Mouse (Mus musculus) lung, embryonic 14.5 days (tissue): ENCODE measurements at regions not wholly inside any gene's neighbourhood (a gene's known extent, or its start where the extent isn't known, plus 50 kb on each side); places are given as distances from the start of the nearest gene placed in this dataset.

ENCODE experiments used
- ATAC-seq: fragments of 200-750 bp; cut with Nextera tagmentation; 2 replicates; pipeline ENCODE4 v1.8.0; 2017; ENCODE audit warnings: mild to moderate bottlenecking, moderate TSS enrichment, moderate library complexity; ENCODE audit not compliant: insufficient read depth
- DNase-seq: peaks from one replicate; pipeline ENCODE4 v3.0.0-alpha.2; 2015
- H3K27ac ChIP-seq: fragments of 300-500 bp; sonication (generic); 2 replicates; pipeline ENCODE4 v1.5.1; 2014; ENCODE audit warnings: low read depth, mild to moderate bottlenecking, moderate library complexity
- H3K27me3 ChIP-seq: fragments of 300-500 bp; sonication (generic); 2 replicates; pipeline ENCODE4 v1.6.1; 2014; ENCODE audit warnings: low read length, control low read depth; ENCODE audit not compliant: insufficient read depth
- H3K36me3 ChIP-seq: fragments of 300-500 bp; sonication (generic); 2 replicates; pipeline ENCODE4 v1.6.1; 2014; ENCODE audit warnings: control low read depth; ENCODE audit not compliant: insufficient read depth
- H3K4me1 ChIP-seq: fragments of 300-500 bp; sonication (generic); 2 replicates; pipeline ENCODE4 v1.6.1; 2014; ENCODE audit warnings: antibody characterized with exemption, control low read depth; ENCODE audit not compliant: insufficient read depth
- H3K4me2 ChIP-seq: fragments of 300-500 bp; sonication (generic); 2 replicates; pipeline ENCODE4 v1.6.1; 2014; ENCODE audit warnings: mild to moderate bottlenecking
- H3K4me3 ChIP-seq: fragments of 300-500 bp; sonication (generic); 2 replicates; pipeline ENCODE4 v1.5.1; 2014; ENCODE audit warnings: low read depth, low read length
- H3K9ac ChIP-seq: fragments of 300-500 bp; sonication (generic); 2 replicates; pipeline ENCODE4 v1.6.1; 2014
- H3K9me3 ChIP-seq: fragments of 300-500 bp; sonication (generic); 2 replicates; pipeline ENCODE4 v1.6.1; 2016; ENCODE audit warnings: low read depth, low read length, control low read depth
- CTCF ChIP-seq: IDR thresholded peaks from 2 replicates; pipeline ENCODE4 v1.5.1; 2016; ENCODE audit warnings: antibody characterized with exemption, low read depth
- WGBS: fragments of 180-500 bp; shearing (Covaris S2); extraction: QIAGEN DNeasy Blood & Tissue Kit; methylation state at CpG from one replicate; pipeline ENCODE4 v1.1.7; 2014; 5-methylcytosine and 5-hydroxymethylcytosine counted together

- no peak for TF ChIP-seq CTCF
- Histone ChIP-seq H3K27ac (no peak overlapping the region), H3K4me3 (no peak overlapping the region), H3K9me3 (no peaks in the 10 kb centered on the region), H3K4me2 (no peak overlapping the region), H3K4me1 (peaks cover 16% of the 10 kb centered on the region), H3K36me3 (no peaks in the 10 kb centered on the region), H3K9ac (no peak overlapping the region), H3K27me3 (no peaks in the 10 kb centered on the region)
- DNase-seq (no peak), ATAC-seq (no peak)
- 89% methylated on average over 3 of the region's 3 CpGs for WGBS
Measured at GRCm38 (mm10) chr1:157048996-157049395, 59.5 kb downstream of the Tex35 start.

DNA sequence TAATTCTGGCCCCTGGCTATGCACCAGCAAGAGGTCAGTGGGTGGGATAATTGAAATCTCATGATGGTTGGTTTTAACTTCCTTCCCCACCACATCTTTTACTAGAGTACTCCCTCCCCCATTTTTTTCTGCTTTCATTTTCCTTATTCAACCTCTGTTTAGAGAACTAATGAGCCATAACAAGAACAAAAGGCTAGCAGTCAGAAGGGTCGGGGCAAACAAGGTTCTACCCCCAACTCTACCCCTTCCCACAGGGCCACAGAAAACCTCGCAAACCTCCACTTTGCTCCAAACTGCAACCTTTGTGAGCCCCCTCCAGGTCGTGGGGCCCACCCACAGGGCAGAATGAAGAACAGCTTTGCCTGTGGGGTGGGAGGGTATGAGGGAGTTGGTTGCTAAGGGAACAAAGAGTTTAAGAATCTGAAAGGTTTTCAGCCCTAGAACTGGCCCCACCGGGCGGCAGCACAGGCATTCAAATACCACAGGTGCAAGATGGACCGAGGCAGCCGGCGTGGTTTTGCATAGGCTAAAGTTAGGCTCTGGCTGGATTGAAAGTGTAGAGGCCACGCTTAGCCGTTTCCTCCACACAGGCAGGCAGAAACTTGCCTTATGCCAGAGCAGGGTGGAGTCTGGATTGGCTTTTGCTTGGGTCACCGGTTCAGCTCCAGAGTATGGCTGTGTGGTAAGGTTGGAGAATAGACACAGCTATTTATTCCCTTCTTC is 60.1 kb downstream of the Tex35 start:
- 39% methylated on average over 11 of the region's 11 CpGs for WGBS
- H3K9ac ChIP-seq = no peak overlapping the region
- H3K27ac ChIP-seq = no peak overlapping the region
- H3K36me3 ChIP-seq = no peaks in the 10 kb centered on the region
- ATAC-seq (peak; percentile 33; the same call in 1 of the 2 replicates), DNase-seq (peak; percentile 42)
- H3K27me3 ChIP-seq = no peaks in the 10 kb centered on the region
- H3K4me2 ChIP-seq = no peak overlapping the region
- H3K4me1 ChIP-seq = peaks cover 16% of the 10 kb centered on the region
- H3K9me3 ChIP-seq = no peaks in the 10 kb centered on the region
- no peak overlapping the region for H3K4me3 ChIP-seq
- TF ChIP-seq CTCF = no peak

DNA sequence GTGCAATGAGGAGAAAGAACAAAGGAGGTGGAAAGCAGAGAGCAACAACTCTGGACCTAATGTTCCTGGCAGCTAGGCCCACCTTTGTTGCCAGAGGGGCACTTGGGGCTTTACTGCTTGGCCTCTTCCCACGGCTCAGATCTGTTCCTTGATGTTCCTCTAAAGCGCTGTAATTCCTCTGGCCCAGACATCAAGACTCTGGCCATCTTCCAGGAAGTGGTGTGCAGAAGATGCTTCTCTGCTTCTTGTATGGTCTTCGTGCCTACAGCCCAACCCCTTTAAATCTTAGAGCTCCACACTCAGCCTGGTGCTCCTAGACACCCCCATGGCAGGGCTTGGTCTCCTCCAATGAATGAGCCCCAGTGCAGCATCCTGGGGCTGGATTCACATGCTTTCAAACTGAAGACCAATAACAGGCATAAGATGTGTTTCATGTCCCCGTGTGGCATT is 60.7 kb downstream of the Tex35 start:
- no peak overlapping the region for H3K27ac ChIP-seq
- 57% methylated on average over 4 of the region's 4 CpGs for WGBS
- peak; percentile 84 for DNase-seq

DNA sequence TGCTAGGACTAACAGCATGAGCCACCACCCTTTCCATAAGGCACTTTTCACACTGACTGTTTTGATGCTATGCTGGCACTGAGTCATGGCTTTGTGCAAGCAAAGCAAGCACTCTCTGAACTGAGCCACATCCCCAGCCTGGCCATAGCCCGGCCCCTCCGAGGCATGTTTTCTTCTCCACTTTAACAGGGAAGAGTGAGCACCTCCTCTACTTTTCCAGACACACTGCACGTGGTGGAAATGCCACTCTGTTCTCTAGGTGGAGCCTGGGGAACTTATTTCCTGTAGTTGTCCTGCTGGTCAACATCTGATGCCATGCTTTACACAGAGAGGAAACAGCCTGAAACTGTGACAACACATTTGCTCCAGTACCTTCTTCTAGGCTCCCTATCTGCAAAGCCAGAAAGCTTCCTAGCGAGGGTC is 61.7 kb downstream of the Tex35 start:
- no peak overlapping the region for H3K9ac ChIP-seq
- DNase-seq (no peak), ATAC-seq (no peak)
- H3K36me3 ChIP-seq = no peaks in the 10 kb centered on the region
- H3K9me3 ChIP-seq = no peaks in the 10 kb centered on the region
- H3K4me1 ChIP-seq = peaks cover 16% of the 10 kb centered on the region
- H3K27me3 ChIP-seq = no peaks in the 10 kb centered on the region
- no peak overlapping the region for H3K4me2 ChIP-seq
- no peak for TF ChIP-seq CTCF
- no peak overlapping the region for H3K4me3 ChIP-seq
- WGBS = 61% methylated on average over 4 of the region's 4 CpGs
- H3K27ac ChIP-seq = no peak overlapping the region

More for the DNA sequence above, 60.7 kb downstream of the Tex35 start:
- Histone ChIP-seq H3K9ac (no peak overlapping the region), H3K4me1 (peaks cover 16% of the 10 kb centered on the region), H3K27me3 (no peaks in the 10 kb centered on the region), H3K4me2 (no peak overlapping the region), H3K9me3 (no peaks in the 10 kb centered on the region), H3K4me3 (no peak overlapping the region), H3K36me3 (no peaks in the 10 kb centered on the region)
- no peak for TF ChIP-seq CTCF
- ATAC-seq = peak; percentile 67

DNA sequence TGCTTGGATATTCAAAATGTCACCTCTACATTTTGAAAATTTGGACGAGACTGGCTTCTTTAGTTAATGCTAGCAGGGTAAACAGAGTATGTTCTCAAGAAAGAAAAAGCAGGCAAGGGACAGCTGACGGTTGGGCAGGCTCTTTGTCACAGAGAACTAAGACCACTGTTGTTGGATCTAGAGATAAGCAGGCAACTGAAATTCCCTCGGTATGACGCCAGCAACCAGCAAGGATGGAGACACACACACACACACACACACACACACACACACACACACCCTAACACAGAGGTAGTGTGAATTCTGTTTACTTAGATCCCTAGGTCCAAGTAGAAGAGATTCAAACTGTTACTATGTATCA is 68.7 kb downstream of the Tex35 start:
- peaks cover 25% of the 10 kb centered on the region for H3K4me1 ChIP-seq
- ATAC-seq (peak; percentile 29), DNase-seq (peak; percentile 66)
- H3K27ac ChIP-seq = peak overlapping the region; percentile 94
- no peaks in the 10 kb centered on the region for H3K36me3 ChIP-seq
- WGBS = 6% methylated on average over 4 of the region's 4 CpGs
- H3K4me3 ChIP-seq = no peak overlapping the region
- H3K9ac ChIP-seq = 0 out of 2 replicates have a peak overlapping the region, but pooled peaks have one; percentile 9
- no peaks in the 10 kb centered on the region for H3K27me3 ChIP-seq
- peak overlapping the region; percentile 53 for H3K4me2 ChIP-seq
- no peaks in the 10 kb centered on the region for H3K9me3 ChIP-seq
- no peak for TF ChIP-seq CTCF

DNA sequence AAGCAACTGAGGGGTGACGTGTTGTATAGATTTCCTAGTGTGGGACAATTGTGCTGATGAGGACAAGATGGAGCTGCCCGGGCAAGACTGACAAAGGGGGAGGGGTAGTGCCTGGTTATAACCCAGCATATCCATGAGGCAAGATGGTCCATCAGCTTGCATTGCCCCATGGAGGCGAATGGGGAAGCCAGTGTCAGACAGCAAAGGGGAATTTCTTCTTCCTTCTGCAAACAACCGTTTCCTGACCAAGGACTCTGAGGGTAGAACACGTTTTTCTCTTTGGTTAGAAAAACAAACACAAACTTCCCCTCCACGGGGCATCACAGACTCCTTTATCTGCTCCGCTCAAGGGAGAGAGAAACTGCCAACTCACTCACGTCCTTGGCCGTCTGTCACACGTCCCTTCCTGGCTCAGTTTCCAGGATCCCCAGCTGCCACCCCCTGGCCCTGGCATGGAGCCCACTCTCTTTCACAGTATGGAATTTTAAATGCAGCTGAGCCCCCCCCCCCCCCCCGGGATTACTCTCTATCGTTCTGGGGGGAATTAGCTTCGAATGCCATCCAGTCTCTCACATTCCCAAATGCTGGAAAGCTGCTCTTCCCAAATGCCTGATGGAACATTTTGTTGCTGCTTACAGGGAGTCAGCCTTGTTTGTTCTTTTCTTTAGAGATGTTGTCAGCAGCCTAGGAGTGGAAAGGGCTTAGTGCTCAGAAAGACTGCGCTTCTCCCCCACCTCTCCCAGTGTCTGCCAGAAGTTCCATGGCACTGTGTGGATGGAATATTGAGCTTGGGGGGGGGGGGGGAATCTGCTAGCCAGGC is 69.3 kb downstream of the Tex35 start:
- Histone ChIP-seq H3K27me3 (no peaks in the 10 kb centered on the region), H3K4me2 (peak overlapping the region; percentile 53), H3K4me1 (peaks cover 25% of the 10 kb centered on the region), H3K9me3 (no peaks in the 10 kb centered on the region), H3K27ac (peak overlapping the region; percentile 94), H3K9ac (0 out of 2 replicates have a peak overlapping the region, but pooled peaks have one; percentile 9), H3K4me3 (no peak overlapping the region), H3K36me3 (no peaks in the 10 kb centered on the region)
- ATAC-seq (peak; percentile 92), DNase-seq (peak; percentile 95)
- 2% methylated on average over 14 of the region's 14 CpGs for WGBS
- TF ChIP-seq CTCF = peak; percentile 32
